Comparison of ENCODE assay signal across 18 mouse cellular contexts in the genomic region with DNA sequence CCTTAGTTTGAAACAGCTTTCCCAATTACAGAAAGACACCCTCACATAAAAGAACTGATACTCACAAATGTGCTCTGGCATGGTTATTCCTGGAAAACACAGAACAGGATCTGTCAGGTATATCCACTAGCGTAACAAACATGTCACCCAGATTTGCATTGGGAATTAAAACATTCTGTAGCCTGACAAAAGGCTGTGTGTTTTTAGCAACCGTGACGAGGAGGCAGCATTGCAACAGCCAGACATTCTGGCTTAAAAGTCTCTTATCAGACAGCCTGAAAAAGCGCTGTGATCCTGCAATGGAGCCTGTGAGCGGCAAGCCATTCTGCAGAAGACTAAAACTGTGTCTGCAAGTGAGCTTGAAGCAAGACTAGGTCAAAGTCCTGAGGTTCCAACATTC.
A peak's percentile ranks its signal among the peaks of the same experiment; 100 is the strongest.
DNase-seq lines count a peak whose midpoint lies in the region; ATAC-seq lines count a peak whose summit lies in the region.
"Had no signal": no experiment of that assay in that cellular context is flagged by ENCODE, and none has a peak within 500 bp of the region (broad histone marks: within the 10 kb centered on the region; RNA-seq: fewer than 3 reads in every experiment).

No protein-coding gene starts in this region.

- ATAC-seq in hindbrain, embryonic 16.5 days: no peak
- ATAC-seq: intestine, embryonic 15.5 days; liver, postnatal 0 days had no signal

- WGBS in heart, embryonic 10.5 days: 27% methylated on average over 5 of the region's 5 CpGs
- WGBS in hindbrain, embryonic 16.5 days: 34% methylated on average over 5 of the region's 5 CpGs
- 62% methylated on average over 5 of the region's 5 CpGs for WGBS in hindbrain, embryonic 10.5 days

- no peaks in the 10 kb centered on the region for H3K36me3 ChIP-seq in heart, embryonic 10.5 days
- no peaks in the 10 kb centered on the region for H3K36me3 ChIP-seq in hindbrain, embryonic 16.5 days (ENCODE audit: control insufficient read depth, insufficient read depth, low read length)
- no peaks in the 10 kb centered on the region for H3K36me3 ChIP-seq in hindbrain, embryonic 10.5 days
- H3K36me3 ChIP-seq: G1E; intestine, embryonic 15.5 days; neural tube, embryonic 15.5 days; stomach, embryonic 15.5 days had no signal

- peak overlapping the region; percentile 29; the same call in 1 of the 2 replicates for H3K27ac ChIP-seq in heart, embryonic 10.5 days
- peak overlapping the region; percentile 52; the same call in 1 of the 2 replicates for H3K27ac ChIP-seq in hindbrain, embryonic 16.5 days (ENCODE audit: low read depth, low read length)
- no peak overlapping the region for H3K27ac ChIP-seq in hindbrain, embryonic 10.5 days
- H3K27ac ChIP-seq: intestine, embryonic 15.5 days; left cerebral cortex, adult 2 months; neural tube, embryonic 15.5 days; stomach, embryonic 15.5 days had no signal

- intact Hi-C loops in heart, postnatal 14 days (cut with DNase I): no loop called here

- H3K4me2 ChIP-seq in hindbrain, embryonic 16.5 days (ENCODE audit: low read length): no peak overlapping the region
- H3K4me2 ChIP-seq: intestine, embryonic 15.5 days; neural tube, embryonic 15.5 days; stomach, embryonic 15.5 days had no signal

- DNase-seq in heart, embryonic 10.5 days (ENCODE audit: low spot score): no peak
- no peak for DNase-seq in heart, postnatal 14 days
- DNase-seq in hindbrain, embryonic 10.5 days (ENCODE audit: low spot score): no peak
- DNase-seq in brain, adult 2 months (ENCODE audit: low read depth, low spot score): peak; percentile 25
- DNase-seq in brain, embryonic 18.5 days (ENCODE audit: low read depth, low spot score): peak; percentile 54
- DNase-seq in adrenal gland, postnatal 10 days: no peak
- DNase-seq: cerebellum, adult 9-10 months; heart, adult 11 months; liver, postnatal 0 days; lung, postnatal 36 days; spleen, adult 18-20 months had no signal

- H3K4me1 ChIP-seq in heart, embryonic 10.5 days: 0 out of 2 replicates have a peak, but pooled peaks cover 3% of the 10 kb centered on the region
- no peaks in the 10 kb centered on the region; the same call in 1 of the 2 replicates for H3K4me1 ChIP-seq in hindbrain, embryonic 16.5 days (ENCODE audit: control insufficient read depth, insufficient read depth, low read depth, low read length)
- H3K4me1 ChIP-seq in hindbrain, embryonic 10.5 days (replicated peaks): no peaks in the 10 kb centered on the region
- H3K4me1 ChIP-seq: intestine, embryonic 15.5 days; neural tube, embryonic 15.5 days; stomach, embryonic 15.5 days had no signal

- H3K4me3 ChIP-seq in heart, embryonic 10.5 days: no peak overlapping the region
- H3K4me3 ChIP-seq in hindbrain, embryonic 16.5 days (ENCODE audit: low read length): no peak overlapping the region
- H3K4me3 ChIP-seq in hindbrain, embryonic 10.5 days: no peak overlapping the region
- H3K4me3 ChIP-seq: erythroblast, embryonic 14.5 days; intestine, embryonic 15.5 days; left cerebral cortex, adult 2 months; neural tube, embryonic 15.5 days; stomach, embryonic 15.5 days had no signal

- H3K9me3 ChIP-seq in heart, embryonic 10.5 days: no peaks in the 10 kb centered on the region
- no peaks in the 10 kb centered on the region for H3K9me3 ChIP-seq in hindbrain, embryonic 16.5 days (ENCODE audit: control insufficient read depth, low read length)
- H3K9me3 ChIP-seq in hindbrain, embryonic 10.5 days: no peaks in the 10 kb centered on the region
- H3K9me3 ChIP-seq: G1E; intestine, embryonic 15.5 days; neural tube, embryonic 15.5 days; stomach, embryonic 15.5 days had no signal

- no peaks in the 10 kb centered on the region for H3K27me3 ChIP-seq in heart, embryonic 10.5 days (ENCODE audit: insufficient read depth, poor library complexity, severe bottlenecking)
- no peaks in the 10 kb centered on the region for H3K27me3 ChIP-seq in hindbrain, embryonic 16.5 days (replicated peaks; ENCODE audit: control insufficient read depth, insufficient read depth, low read length)
- no peaks in the 10 kb centered on the region for H3K27me3 ChIP-seq in hindbrain, embryonic 10.5 days (ENCODE audit: insufficient read depth, poor library complexity, severe bottlenecking)
- H3K27me3 ChIP-seq: intestine, embryonic 15.5 days; neural tube, embryonic 15.5 days; stomach, embryonic 15.5 days had no signal

- H3K9ac ChIP-seq in hindbrain, embryonic 16.5 days (ENCODE audit: low read depth, low read length): no peak overlapping the region
- H3K9ac ChIP-seq: intestine, embryonic 15.5 days; liver, postnatal 0 days; neural tube, embryonic 15.5 days; stomach, embryonic 15.5 days had no signal

Comparison
In these comparisons a context has a peak if more than half of its experiments do, and no peak if none do; other contexts are left out.
1. DNase-seq: peak in brain, adult 2 months (single experiment) and brain, embryonic 18.5 days (single experiment); none in heart, embryonic 10.5 days (single experiment), heart, postnatal 14 days (0 of 2), hindbrain, embryonic 10.5 days (single experiment) and adrenal gland, postnatal 10 days (single experiment).